Mouse (Mus musculus) cerebellum, postnatal 10 days (tissue): Measurements from ENCODE around the gene Itpkc.
"Not testable (repeated sequence)": the region's sequence is repeated elsewhere in the genome, so short reads cannot be mapped to it uniquely, and the experiment has no call there.

ENCODE experiments used
- DNase-seq, 2 experiments: peaks; one replicate each; pipeline ENCODE4 v3.0.0; 2021; ENCODE audit warnings: mixed read lengths in 2 of 2

The Itpkc gene

GRCm38 (mm10) chr7:27228281-27228821 is at the start of gene Itpkc:
Gene Itpkc, minus strand, starts transcription at chr7:27228661.
- peak; percentile 94 to 95 for DNase-seq

GRCm38 (mm10) chr7:27277191-27277590 is 48.7 kb upstream of the Itpkc start:
- peak; percentile 37 to 47 for DNase-seq

- DNase-seq: no peak
Observed at GRCm38 (mm10) chr7:27276021-27276420, 47.6 kb upstream of the Itpkc start.

GRCm38 (mm10) chr7:27274916-27275315 is 46.5 kb upstream of the Itpkc start:
- DNase-seq: peak in 1 of 2 experiments; percentile 28

GRCm38 (mm10) chr7:27273739-27274351 is 45.4 kb upstream of the Itpkc start:
- peak; percentile 65 to 75 for DNase-seq

GRCm38 (mm10) chr7:27271423-27271822 is 43.0 kb upstream of the Itpkc start:
- no peak for DNase-seq

- no peak for DNase-seq
Observed at GRCm38 (mm10) chr7:27266515-27267128, 38.2 kb upstream of the Itpkc start.

- DNase-seq: no peak
Observed at GRCm38 (mm10) chr7:27264761-27265160, 36.3 kb upstream of the Itpkc start.

GRCm38 (mm10) chr7:27261888-27262287 is 33.4 kb upstream of the Itpkc start:
- DNase-seq: peak; percentile 60 to 64

- peak; percentile 57 to 72 for DNase-seq
Observed at GRCm38 (mm10) chr7:27260856-27261255, 32.4 kb upstream of the Itpkc start.

GRCm38 (mm10) chr7:27259771-27260170 is 31.3 kb upstream of the Itpkc start:
- peak; percentile 59 to 60 for DNase-seq

- peak; percentile 76 for DNase-seq
Observed at GRCm38 (mm10) chr7:27259271-27259721, 30.8 kb upstream of the Itpkc start.

- peak; percentile 99 to 100 for DNase-seq
Observed at GRCm38 (mm10) chr7:27258205-27258899, 29.9 kb upstream of the Itpkc start, which contains the start of gene Numbl. Gene Numbl, plus strand, starts transcription at chr7:27258433.

- peak; percentile 95 to 97 for DNase-seq
Observed at GRCm38 (mm10) chr7:27257852-27258204, 29.4 kb upstream of the Itpkc start.

- DNase-seq: peak; percentile 98
Observed at GRCm38 (mm10) chr7:27257046-27257851, 28.8 kb upstream of the Itpkc start.

GRCm38 (mm10) chr7:27255721-27256120 is 27.3 kb upstream of the Itpkc start:
- DNase-seq: peak; percentile 50 to 64

GRCm38 (mm10) chr7:27251946-27252345 is 23.5 kb upstream of the Itpkc start:
- DNase-seq: no peak

GRCm38 (mm10) chr7:27249928-27250327 is 21.5 kb upstream of the Itpkc start:
- peak; percentile 86 to 89 for DNase-seq

GRCm38 (mm10) chr7:27249146-27249545 is 20.7 kb upstream of the Itpkc start:
- peak; percentile 71 to 77 for DNase-seq

- not testable (repeated sequence) for DNase-seq
Observed at GRCm38 (mm10) chr7:27244088-27244487, 15.6 kb upstream of the Itpkc start.

- DNase-seq: no peak
Observed at GRCm38 (mm10) chr7:27243211-27243610, 14.8 kb upstream of the Itpkc start.

- DNase-seq: no peak
Observed at GRCm38 (mm10) chr7:27238568-27238967, 10.1 kb upstream of the Itpkc start.

GRCm38 (mm10) chr7:27237527-27237926 is 9.1 kb upstream of the Itpkc start:
- DNase-seq: no peak
